Mouse (Mus musculus) liver, adult 2 months (tissue): Measurements from ENCODE around the gene Nckap5l. TPM values are rescaled to one million over a fixed set of nuclear protein-coding genes. Genes with fewer than 3 reads are reported as not detected.

Experiments used
- DNase-seq: peaks from one replicate; pipeline ENCODE4 v3.0.0-alpha.2; 2011; ENCODE audit warnings: low read depth, low spot score; ENCODE audit errors: extremely low read depth
- H3K27ac ChIP-seq: fragments of 200-500 bp; replicated peaks from 2 replicates; pipeline ENCODE4 v1.5.1; 2012; ENCODE audit warnings: low read depth, mild to moderate bottlenecking, control low read depth, inconsistent platforms, low read length; ENCODE audit not compliant: insufficient read depth
- H3K27me3 ChIP-seq: fragments of 200-500 bp; 2 replicates; pipeline ENCODE4 v1.6.1; 2012; ENCODE audit warnings: mild to moderate bottlenecking, moderate library complexity, low read length, inconsistent platforms; ENCODE audit not compliant: control insufficient read depth, insufficient read depth
- H3K36me3 ChIP-seq: fragments of 200-500 bp; 2 replicates; pipeline ENCODE4 v1.6.1; 2012; ENCODE audit warnings: low read length, inconsistent platforms; ENCODE audit not compliant: control insufficient read depth, insufficient read depth
- H3K4me1 ChIP-seq: fragments of 200-500 bp; 2 replicates; pipeline ENCODE4 v1.6.1; 2011; ENCODE audit warnings: low read length; ENCODE audit not compliant: control insufficient read depth, insufficient read depth
- H3K4me3 ChIP-seq: fragments of 200-500 bp; 2 replicates; pipeline ENCODE4 v1.5.1; 2011; ENCODE audit warnings: low read depth, mild to moderate bottlenecking, control low read depth, low read length, moderate library complexity; ENCODE audit not compliant: insufficient read depth
- H3K79me2 ChIP-seq: fragments of 200-500 bp; 2 replicates; pipeline ENCODE4 v1.6.1; 2012; ENCODE audit warnings: inconsistent platforms, mild to moderate bottlenecking, low read length, moderate library complexity; ENCODE audit not compliant: control insufficient read depth, insufficient read depth
- H3K9ac ChIP-seq: fragments of 200-500 bp; 2 replicates; pipeline ENCODE4 v1.6.1; 2012; ENCODE audit warnings: low read depth, mild to moderate bottlenecking, control low read depth, inconsistent platforms, low read length
- CTCF ChIP-seq: fragments of 200-500 bp; IDR thresholded peaks from 2 replicates; pipeline ENCODE4 v1.5.1; 2011; ENCODE audit warnings: low read depth, low read length, control low read depth
- POLR2A ChIP-seq: fragments of 200-500 bp; IDR thresholded peaks from 2 replicates; pipeline ENCODE4 v1.6.1; 2011; ENCODE audit warnings: low read length, control low read depth; ENCODE audit not compliant: insufficient read depth; ENCODE audit errors: extremely low read depth
- WGBS: fragments of 180-500 bp; shearing (Covaris S2); methylation state at CpG from one replicate; pipeline ENCODE4 v1.1.7; 2018; 5-methylcytosine and 5-hydroxymethylcytosine counted together
- polyA plus RNA-seq: library from polyadenylated mRNA; depleted of rRNA; stranded (reverse); fragments of >200 nt; gene quantifications from 2 replicates; pipeline ENCODE4 v1.2.3, GENCODE M21; 2012
- total RNA-seq: library from RNA; depleted of rRNA; stranded (reverse); fragments of >200 nt; gene quantifications from 2 replicates; pipeline ENCODE4 v1.2.3, GENCODE M21; 2014

The Nckap5l gene
- total and polyA plus RNA-seq, 2 experiments, result 0.09 to 0.56 TPM

- no peaks in the 10 kb centered on the region for H3K79me2 ChIP-seq
- H3K4me3 ChIP-seq, result no peak overlapping the region
- peaks cover 1% of the 10 kb centered on the region; the same call in 1 of the 2 replicates for H3K4me1 ChIP-seq
- H3K27me3 ChIP-seq, result no peaks in the 10 kb centered on the region
- no peak overlapping the region for H3K27ac ChIP-seq
- 72% methylated on average over 7 of the region's 7 CpGs for WGBS
- no peaks in the 10 kb centered on the region for H3K36me3 ChIP-seq
- H3K9ac ChIP-seq, result no peak overlapping the region
- no peak for TF ChIP-seq POLR2A
- TF ChIP-seq CTCF, result no peak
- DNase-seq, result no peak
Observed at GRCm38 (mm10) chr15:99431504-99431903, 26.0 kb downstream of the Nckap5l start.

GRCm38 (mm10) chr15:99431063-99431462 lies 26.5 kb downstream of the Nckap5l start:
- no peak overlapping the region for H3K27ac ChIP-seq
- TF ChIP-seq POLR2A (no peak), CTCF (no peak)
- H3K36me3 ChIP-seq, result no peaks in the 10 kb centered on the region
- 89% methylated on average over 10 of the region's 10 CpGs for WGBS
- no peak overlapping the region for H3K9ac ChIP-seq
- no peak overlapping the region for H3K4me3 ChIP-seq
- no peak for DNase-seq
- peaks cover 1% of the 10 kb centered on the region; the same call in 1 of the 2 replicates for H3K4me1 ChIP-seq
- no peaks in the 10 kb centered on the region for H3K79me2 ChIP-seq
- H3K27me3 ChIP-seq, result no peaks in the 10 kb centered on the region

GRCm38 (mm10) chr15:99430394-99430793 lies 27.2 kb downstream of the Nckap5l start:
- WGBS, result 63% methylated on average over 8 of the region's 8 CpGs
- H3K9ac ChIP-seq, result no peak overlapping the region
- no peak overlapping the region for H3K4me3 ChIP-seq
- H3K27ac ChIP-seq, result no peak overlapping the region
- TF ChIP-seq POLR2A (no peak), CTCF (no peak)
- no peaks in the 10 kb centered on the region for H3K79me2 ChIP-seq
- H3K4me1 ChIP-seq, result peaks cover 1% of the 10 kb centered on the region; the same call in 1 of the 2 replicates
- DNase-seq, result no peak
- no peaks in the 10 kb centered on the region for H3K27me3 ChIP-seq
- H3K36me3 ChIP-seq, result no peaks in the 10 kb centered on the region

GRCm38 (mm10) chr15:99423884-99424283 lies 33.7 kb downstream of the Nckap5l start:
- Histone ChIP-seq H3K79me2 (no peaks in the 10 kb centered on the region), H3K27me3 (no peaks in the 10 kb centered on the region), H3K4me1 (no peaks in the 10 kb centered on the region; the same call in 1 of the 2 replicates), H3K27ac (no peak overlapping the region), H3K36me3 (no peaks in the 10 kb centered on the region), H3K4me3 (no peak overlapping the region), H3K9ac (no peak overlapping the region)
- DNase-seq, result no peak
- WGBS, result 96% methylated on average over 9 of the region's 9 CpGs
- TF ChIP-seq POLR2A, result no peak
- TF ChIP-seq CTCF, result no peak

GRCm38 (mm10) chr15:99423131-99423530 lies 34.4 kb downstream of the Nckap5l start:
- H3K4me1 ChIP-seq, result no peaks in the 10 kb centered on the region; the same call in 1 of the 2 replicates
- H3K27me3 ChIP-seq, result no peaks in the 10 kb centered on the region
- no peaks in the 10 kb centered on the region for H3K36me3 ChIP-seq
- no peaks in the 10 kb centered on the region for H3K79me2 ChIP-seq
- no peak overlapping the region for H3K4me3 ChIP-seq
- no peak for DNase-seq
- no peak overlapping the region for H3K9ac ChIP-seq
- WGBS, result 95% methylated on average over 10 of the region's 10 CpGs
- TF ChIP-seq POLR2A (no peak), CTCF (no peak)
- no peak overlapping the region for H3K27ac ChIP-seq

- no peak overlapping the region for H3K4me3 ChIP-seq
- no peak for TF ChIP-seq POLR2A
- TF ChIP-seq CTCF, result no peak
- H3K9ac ChIP-seq, result no peak overlapping the region
- H3K4me1 ChIP-seq, result no peaks in the 10 kb centered on the region; the same call in 1 of the 2 replicates
- no peaks in the 10 kb centered on the region for H3K27me3 ChIP-seq
- DNase-seq, result no peak
- no peaks in the 10 kb centered on the region for H3K36me3 ChIP-seq
- H3K27ac ChIP-seq, result no peak overlapping the region
- whole genome bisulfite sequencing, result 96% methylated on average over 23 of the region's 23 CpGs
- no peaks in the 10 kb centered on the region for H3K79me2 ChIP-seq
Observed at GRCm38 (mm10) chr15:99422551-99422950, 35.0 kb downstream of the Nckap5l start.
